Mouse (Mus musculus): ENCODE data around the gene Pcolce.

DNA sequence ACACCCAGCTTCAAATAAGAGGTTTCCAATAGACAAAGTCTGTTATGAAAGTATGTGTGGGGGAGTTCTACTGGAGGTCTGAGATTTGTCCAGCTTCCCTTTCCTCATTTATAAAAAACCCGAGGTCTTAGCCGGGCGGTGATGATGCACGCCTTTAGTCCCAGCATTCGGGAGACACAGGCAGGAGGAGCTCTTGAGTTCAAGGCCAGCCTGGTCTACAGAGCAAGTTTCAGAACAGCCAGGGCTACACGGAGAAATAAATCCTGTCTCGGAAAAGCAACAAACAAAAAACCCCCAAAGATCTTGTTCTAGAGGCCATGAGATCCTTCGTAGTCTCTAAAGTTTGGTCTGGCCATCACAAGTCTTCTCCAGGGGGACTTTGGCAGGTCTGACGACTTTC, 14.4 kb upstream of the Pcolce start:
- no peak for TF ChIP-seq CTCF (conservative IDR thresholded peaks at IDR 0.05; ENCODE audit: low read length)
- TF ChIP-seq POU5F1 (IDR thresholded peaks at IDR 0.05; ENCODE audit: borderline replicate concordance, low read length), result no peak
- TF ChIP-seq NANOG (IDR thresholded peaks at IDR 0.05; ENCODE audit: borderline replicate concordance, low read length), result no peak
